In genomic region chr10:83184480-83185069, GRCm38 (mm10) we compare ENCODE assay signal across 8 mouse cellular contexts.
DNase-seq lines count a peak whose midpoint lies in the region; ATAC-seq lines count a peak whose summit lies in the region.

No protein-coding gene starts in this region.

- ATAC-seq in forebrain, embryonic 11.5 days (replicated peaks; ENCODE audit: low FRiP score): no peak
- ATAC-seq in heart, embryonic 16.5 days (replicated peaks; ENCODE audit: extremely low read depth, insufficient read depth, low FRiP score): 0 out of 2 replicates have a peak, but pooled peaks have one; percentile 5

- no peak for DNase-seq in forebrain, embryonic 10.5 days (ENCODE audit: extremely low spot score, low spot score)
- no peak for DNase-seq in forebrain, embryonic 11.5 days (ENCODE audit: low spot score)
- DNase-seq in right cerebral cortex, adult 18-20 months: peak; percentile 29
- DNase-seq in right cerebral cortex, postnatal 36 days (ENCODE audit: low spot score in 2 of 2): no peak
- DNase-seq in layer of hippocampus, postnatal 14 days (ENCODE audit: low spot score in 2 of 2): peak; percentile 48 to 57
- peak; percentile 72 to 74 for DNase-seq in right cerebral cortex, postnatal 10 days (ENCODE audit: low spot score in 2 of 2)
- DNase-seq in retina, postnatal 1 day: no peak

- peak overlapping the region; percentile 25; the same call in 1 of the 2 replicates for H3K27ac ChIP-seq in forebrain, embryonic 10.5 days
- no peak overlapping the region for H3K27ac ChIP-seq in forebrain, embryonic 11.5 days (ENCODE audit: low read depth, low read length)
- peak overlapping the region; percentile 33; the same call in 1 of the 2 replicates for H3K27ac ChIP-seq in heart, embryonic 16.5 days (ENCODE audit: low read length)

- H3K9me3 ChIP-seq in forebrain, embryonic 10.5 days: no peaks in the 10 kb centered on the region
- no peaks in the 10 kb centered on the region for H3K9me3 ChIP-seq in forebrain, embryonic 11.5 days (ENCODE audit: control insufficient read depth, low read length)
- H3K9me3 ChIP-seq in heart, embryonic 16.5 days (replicated peaks; ENCODE audit: control insufficient read depth, low read length): peaks cover under 1% of the 10 kb centered on the region; the same call in 1 of the 2 replicates

- no peak overlapping the region for H3K4me2 ChIP-seq in forebrain, embryonic 11.5 days (ENCODE audit: low read depth, low read length, severe bottlenecking)
- H3K4me2 ChIP-seq in heart, embryonic 16.5 days (ENCODE audit: low read depth, low read length): peak overlapping the region; percentile 7; the same call in 1 of the 2 replicates

- no peaks in the 10 kb centered on the region for H3K36me3 ChIP-seq in forebrain, embryonic 10.5 days (replicated peaks)
- H3K36me3 ChIP-seq in forebrain, embryonic 11.5 days (ENCODE audit: control insufficient read depth, insufficient read depth, low read length): no peaks in the 10 kb centered on the region
- H3K36me3 ChIP-seq in heart, embryonic 16.5 days (ENCODE audit: control insufficient read depth, insufficient read depth): no peaks in the 10 kb centered on the region

- no peak overlapping the region for H3K4me3 ChIP-seq in forebrain, embryonic 10.5 days
- no peak overlapping the region for H3K4me3 ChIP-seq in forebrain, embryonic 11.5 days (ENCODE audit: low read depth, low read length)
- no peak overlapping the region for H3K4me3 ChIP-seq in heart, embryonic 16.5 days (ENCODE audit: low read length)

- no peaks in the 10 kb centered on the region for H3K27me3 ChIP-seq in forebrain, embryonic 10.5 days (ENCODE audit: poor library complexity, severe bottlenecking)
- no peaks in the 10 kb centered on the region for H3K27me3 ChIP-seq in forebrain, embryonic 11.5 days (ENCODE audit: control insufficient read depth, insufficient read depth, low read length)
- H3K27me3 ChIP-seq in heart, embryonic 16.5 days (ENCODE audit: control insufficient read depth, insufficient read depth, low read length): no peaks in the 10 kb centered on the region

- no peak overlapping the region for H3K9ac ChIP-seq in forebrain, embryonic 11.5 days (ENCODE audit: low read length)
- no peak overlapping the region for H3K9ac ChIP-seq in heart, embryonic 16.5 days (ENCODE audit: low read length)

- 81% methylated on average over 7 of the region's 7 CpGs for WGBS in forebrain, embryonic 10.5 days
- WGBS in forebrain, embryonic 11.5 days: 83% methylated on average over 7 of the region's 7 CpGs
- WGBS in heart, embryonic 16.5 days: 43% methylated on average over 7 of the region's 7 CpGs

- H3K4me1 ChIP-seq in forebrain, embryonic 10.5 days: peaks cover 22% of the 10 kb centered on the region
- no peaks in the 10 kb centered on the region for H3K4me1 ChIP-seq in forebrain, embryonic 11.5 days (replicated peaks; ENCODE audit: control insufficient read depth, insufficient read depth, low read length)
- H3K4me1 ChIP-seq in heart, embryonic 16.5 days (ENCODE audit: control insufficient read depth, insufficient read depth, low read length): peaks cover 22% of the 10 kb centered on the region

Comparison
In these comparisons a context has a peak if more than half of its experiments do, and no peak if none do; other contexts are left out.
1. DNase-seq: peak in right cerebral cortex, adult 18-20 months (single experiment), layer of hippocampus, postnatal 14 days (2 of 2) and right cerebral cortex, postnatal 10 days (2 of 2); none in forebrain, embryonic 10.5 days (single experiment), forebrain, embryonic 11.5 days (single experiment), right cerebral cortex, postnatal 36 days (0 of 2) and retina, postnatal 1 day (single experiment).